Mouse (Mus musculus) kidney, postnatal 36 days (tissue): ENCODE data around the gene Sgsm2.
A peak's percentile ranks its signal among the peaks of the same experiment; 100 is the strongest.

Source experiments
- DNase-seq, 2 experiments: peaks; one replicate each; pipeline ENCODE4 v3.0.0; 2021 to 2022; ENCODE audit warnings: mixed read lengths in 2 of 2

Gene Sgsm2

GRCm38 (mm10) chr11:74881979-74882378 is 14.9 kb downstream of the Sgsm2 start:
- no peak for DNase-seq

- no peak for DNase-seq
Observed at GRCm38 (mm10) chr11:74880999-74881398, 15.9 kb downstream of the Sgsm2 start.

- DNase-seq = peak; percentile 49 to 56
Observed at GRCm38 (mm10) chr11:74876801-74877200, 20.1 kb downstream of the Sgsm2 start.

- no peak for DNase-seq
Observed at GRCm38 (mm10) chr11:74874630-74875029, 22.2 kb downstream of the Sgsm2 start.

GRCm38 (mm10) chr11:74870991-74871622 is 25.8 kb downstream of the Sgsm2 start:
- no peak for DNase-seq

- no peak for DNase-seq
Observed at GRCm38 (mm10) chr11:74870544-74870943, 26.3 kb downstream of the Sgsm2 start.

- DNase-seq = no peak
Observed at GRCm38 (mm10) chr11:74869603-74870002, 27.3 kb downstream of the Sgsm2 start.

- DNase-seq = no peak
Observed at GRCm38 (mm10) chr11:74868046-74868760, 28.7 kb downstream of the Sgsm2 start.

GRCm38 (mm10) chr11:74867181-74867580 is 29.7 kb downstream of the Sgsm2 start:
- DNase-seq = peak; percentile 74 to 82

- peak in 1 of 2 experiments; percentile 29 for DNase-seq
Observed at GRCm38 (mm10) chr11:74866640-74867039, 30.2 kb downstream of the Sgsm2 start.

GRCm38 (mm10) chr11:74865252-74865651 is 31.6 kb downstream of the Sgsm2 start:
- DNase-seq = no peak

- DNase-seq = no peak
Observed at GRCm38 (mm10) chr11:74864421-74864820, 32.4 kb downstream of the Sgsm2 start.

- peak in 1 of 2 experiments; percentile 67 for DNase-seq
Observed at GRCm38 (mm10) chr11:74863471-74863870, 33.4 kb downstream of the Sgsm2 start.

GRCm38 (mm10) chr11:74862129-74862528 is 34.7 kb downstream of the Sgsm2 start:
- DNase-seq = no peak

- DNase-seq = no peak
Observed at GRCm38 (mm10) chr11:74857756-74858155, 39.1 kb downstream of the Sgsm2 start.

- peak; percentile 78 to 79 for DNase-seq
Observed at GRCm38 (mm10) chr11:74850998-74851661, 45.7 kb downstream of the Sgsm2 start.

- peak; percentile 89 to 92 for DNase-seq
Observed at GRCm38 (mm10) chr11:74847919-74848521, 48.8 kb downstream of the Sgsm2 start.

GRCm38 (mm10) chr11:74845784-74846183 is 51.1 kb downstream of the Sgsm2 start:
- DNase-seq = no peak

GRCm38 (mm10) chr11:74843761-74844160 is 53.1 kb downstream of the Sgsm2 start:
- DNase-seq = no peak

GRCm38 (mm10) chr11:74843435-74843714 is 53.5 kb downstream of the Sgsm2 start:
- peak; percentile 53 to 60 for DNase-seq

GRCm38 (mm10) chr11:74842656-74843434 is 54.0 kb downstream of the Sgsm2 start:
- no peak for DNase-seq

- DNase-seq = no peak
Observed at GRCm38 (mm10) chr11:74842045-74842444, 54.8 kb downstream of the Sgsm2 start.

GRCm38 (mm10) chr11:74841366-74841765 is 55.5 kb downstream of the Sgsm2 start:
- DNase-seq = peak; percentile 82 to 89
